Mouse (Mus musculus) megakaryocyte, adult 5-6 weeks (primary cell): ENCODE measurements at regions not wholly inside any gene's neighbourhood (a gene's known extent, or its start where the extent isn't known, plus 50 kb on each side); places are given as distances from the start of the nearest gene placed in this dataset.

Experiments
- ATAC-seq: 2 replicates; pipeline ENCODE4 v1.8.0; 2016; ENCODE audit warnings: mild to moderate bottlenecking, inconsistent platforms; ENCODE audit not compliant: poor library complexity, severe bottlenecking

- no peak for ATAC-seq
Observed at GRCm38 (mm10) chr16:12901096-12901995, 208.1 kb upstream of the Ercc4 start.

DNA sequence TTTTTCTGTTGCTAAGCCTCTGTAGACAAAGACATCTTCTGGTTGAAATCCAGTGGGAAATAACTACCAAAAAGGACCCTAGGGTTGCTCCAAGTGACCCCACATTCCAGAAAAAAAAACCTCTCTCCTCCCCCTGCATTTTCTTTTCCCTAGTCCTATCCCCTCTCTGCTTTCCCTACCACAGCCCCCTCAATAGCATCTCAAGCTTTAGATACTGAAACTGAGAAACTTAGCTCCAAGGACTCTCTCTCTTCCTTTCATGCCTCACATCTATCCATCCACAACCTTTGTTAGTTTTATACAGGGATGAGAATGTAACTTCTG lies 207.5 kb upstream of the Ercc4 start:
- no peak for ATAC-seq

- ATAC-seq: peak; percentile 81
Observed at GRCm38 (mm10) chr16:12903161-12903560, 206.3 kb upstream of the Ercc4 start.

DNA sequence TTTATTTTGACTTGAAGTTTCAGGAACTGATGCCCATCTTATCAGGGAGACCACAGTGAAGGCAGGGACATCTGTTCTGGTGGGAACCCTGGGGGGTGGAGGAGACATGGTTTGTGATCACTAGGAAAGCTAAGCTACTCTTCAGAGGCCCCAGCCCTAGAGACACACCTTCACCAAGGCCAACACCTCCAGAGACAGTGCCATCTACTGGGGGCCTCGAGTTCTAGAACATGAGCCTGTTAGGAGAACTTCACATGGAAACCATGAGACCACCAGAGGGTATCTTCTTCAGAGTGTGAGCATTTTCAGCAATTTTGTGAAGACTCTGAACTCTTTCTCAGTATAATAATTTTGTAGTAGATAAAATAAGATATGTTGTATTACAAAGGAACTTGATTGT lies 204.5 kb upstream of the Ercc4 start:
- ATAC-seq: no peak

GRCm38 (mm10) chr16:12924668-12925067 lies 184.8 kb upstream of the Ercc4 start:
- ATAC-seq: no peak

DNA sequence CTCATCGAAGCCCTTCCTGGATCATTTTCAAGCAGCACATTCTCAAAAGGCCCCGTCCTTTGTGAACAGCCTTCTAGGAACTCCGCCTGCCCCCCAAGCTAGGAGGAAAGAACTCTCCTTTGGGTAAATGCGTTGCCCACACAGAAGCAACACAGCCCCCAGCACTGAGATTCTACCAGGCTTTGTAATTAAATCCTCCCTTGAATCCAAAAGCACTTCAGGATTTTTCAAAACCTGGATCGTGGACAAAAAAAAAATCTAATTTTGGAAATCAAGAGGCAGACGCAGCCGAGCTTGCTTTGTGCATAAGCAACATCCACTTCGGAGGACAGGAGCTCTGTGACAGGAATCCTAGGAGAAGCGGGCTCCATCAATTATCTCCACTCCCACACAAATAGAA lies 183.6 kb upstream of the Ercc4 start:
- ATAC-seq: no peak

- no peak for ATAC-seq
Observed at GRCm38 (mm10) chr16:12931111-12931510, 178.4 kb upstream of the Ercc4 start.

- ATAC-seq: no peak
Observed at GRCm38 (mm10) chr16:12932959-12933358, 176.5 kb upstream of the Ercc4 start.

GRCm38 (mm10) chr16:12934586-12934985 lies 174.9 kb upstream of the Ercc4 start:
- ATAC-seq: peak; percentile 75

GRCm38 (mm10) chr16:12935266-12935665 lies 174.2 kb upstream of the Ercc4 start:
- ATAC-seq: no peak

GRCm38 (mm10) chr16:12936571-12936970 lies 172.9 kb upstream of the Ercc4 start:
- peak; percentile 72 for ATAC-seq

- ATAC-seq: no peak
Observed at GRCm38 (mm10) chr16:12938563-12938962, 170.9 kb upstream of the Ercc4 start.

DNA sequence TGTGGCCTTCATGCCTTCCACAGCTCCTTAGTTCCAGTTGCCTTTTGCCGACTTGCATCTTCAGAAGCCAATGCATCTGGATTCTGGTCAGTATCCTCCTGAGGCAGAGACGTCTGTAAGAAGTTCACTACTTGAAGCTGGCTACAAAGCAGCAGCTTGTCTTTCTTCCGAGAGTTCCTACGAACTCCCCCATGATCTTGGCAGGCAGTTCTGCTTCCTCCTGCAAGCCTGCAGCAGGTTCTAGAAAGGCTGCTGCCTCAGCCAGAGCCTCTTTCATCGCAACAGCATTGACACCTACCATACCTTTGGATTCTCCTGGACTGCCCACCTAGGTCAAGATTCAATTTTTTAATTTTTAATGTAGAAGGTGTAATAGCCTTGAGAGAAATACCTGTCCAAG lies 158.3 kb upstream of the Ercc4 start:
- ATAC-seq: no peak

DNA sequence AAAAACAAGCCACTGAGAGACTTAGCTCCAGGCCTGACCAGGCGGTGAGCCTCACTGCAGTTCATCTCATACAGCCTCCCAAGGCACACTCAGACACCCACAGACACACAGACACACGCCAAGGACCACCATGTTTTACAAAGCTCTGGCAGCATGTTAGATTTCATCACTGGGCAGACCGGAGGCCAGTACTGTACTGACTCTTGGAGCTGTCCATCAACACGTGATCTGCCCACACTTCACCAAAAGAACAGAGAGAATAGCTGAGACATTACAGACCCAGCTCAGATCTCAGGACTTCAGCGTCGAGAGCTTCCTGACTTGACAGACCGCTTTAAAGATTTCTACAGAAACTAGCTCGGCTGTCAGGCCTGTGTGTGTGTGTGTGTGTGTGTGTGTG lies 155.5 kb upstream of the Ercc4 start:
- ATAC-seq: no peak

DNA sequence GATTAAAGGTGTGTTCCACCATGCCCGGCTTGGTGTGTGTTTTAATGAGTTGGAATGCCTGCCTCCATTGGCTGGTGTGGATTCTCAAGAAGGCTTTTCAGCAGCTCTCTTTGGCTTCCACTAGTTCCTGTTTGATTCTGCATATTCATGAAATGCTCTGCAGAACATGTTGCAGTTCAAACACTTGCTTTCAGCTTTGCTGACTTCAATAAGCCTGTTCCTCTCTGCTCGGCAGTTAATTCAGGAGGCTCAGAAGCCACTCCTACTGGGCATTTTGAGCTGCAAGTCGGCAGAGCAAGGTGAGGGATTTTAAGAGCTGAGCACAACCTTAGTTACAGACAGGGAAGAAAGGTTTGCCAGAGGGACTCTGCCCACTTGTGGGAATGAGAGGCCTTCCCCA lies 153.1 kb upstream of the Ercc4 start:
- no peak for ATAC-seq

GRCm38 (mm10) chr16:12960885-12961284 lies 148.6 kb upstream of the Ercc4 start:
- no peak for ATAC-seq

DNA sequence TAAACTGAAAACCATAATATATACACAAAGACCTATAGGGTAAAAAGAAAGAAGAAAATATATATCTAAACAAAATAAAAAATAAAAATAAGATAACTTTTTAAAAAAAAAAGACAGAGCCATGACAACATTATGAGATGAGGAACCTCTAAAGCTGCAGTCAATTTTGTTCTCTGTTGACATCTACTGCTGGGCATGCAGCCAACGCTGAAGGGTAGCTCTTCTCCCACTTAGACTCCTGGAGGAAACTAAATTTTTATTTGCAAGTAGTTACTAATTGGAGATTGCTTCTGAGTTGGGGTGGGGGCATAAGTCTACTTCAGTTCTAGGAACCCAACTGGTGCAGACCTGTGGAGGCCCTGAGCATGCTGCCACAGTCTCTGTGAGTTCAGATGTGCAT lies 126.8 kb upstream of the Ercc4 start:
- no peak for ATAC-seq

- ATAC-seq: no peak
Observed at GRCm38 (mm10) chr16:13001288-13001880, 108.1 kb upstream of the Ercc4 start.

- no peak for ATAC-seq
Observed at GRCm38 (mm10) chr16:13012863-13013262, 96.6 kb upstream of the Ercc4 start.

GRCm38 (mm10) chr16:13013891-13014644 lies 95.4 kb upstream of the Ercc4 start:
- no peak for ATAC-seq

- ATAC-seq: no peak
Observed at GRCm38 (mm10) chr16:13022875-13023274, 86.6 kb upstream of the Ercc4 start.

DNA sequence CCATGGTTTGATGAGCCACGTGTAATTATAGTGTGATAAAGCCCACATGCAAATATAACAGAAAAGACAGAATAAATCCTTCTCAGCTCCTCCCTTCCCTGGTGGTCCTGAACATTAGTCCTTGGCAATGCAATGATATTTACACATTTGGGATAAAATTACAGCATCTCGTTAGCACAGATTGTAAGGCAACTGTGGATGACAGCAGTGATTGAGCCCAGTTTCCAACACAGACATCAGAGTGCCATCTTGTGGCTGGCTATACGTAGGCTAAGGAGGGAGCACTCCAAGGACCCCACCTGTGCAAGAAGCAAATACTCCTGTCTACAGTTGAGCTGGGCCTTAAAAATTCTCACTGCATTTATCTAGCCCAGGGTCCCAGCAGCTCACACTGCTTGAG lies 84.1 kb upstream of the Ercc4 start:
- no peak for ATAC-seq
